Mouse (Mus musculus): ENCODE data around the gene Mrpl17.
"Not testable (repeated sequence)": the region's sequence is repeated elsewhere in the genome, so short reads cannot be mapped to it uniquely, and the experiment has no call there.

Gene Mrpl17

GRCm38 (mm10) chr7:105810877-105811489 lies at the start of gene Mrpl17:
Gene Mrpl17 (minus strand): TSS chr7:105811099.
- peak; percentile 89 for DNase-seq (ENCODE audit: extremely low read depth, low read depth)

GRCm38 (mm10) chr7:105855718-105856560 lies 45.0 kb upstream of the Mrpl17 start:
- DNase-seq (ENCODE audit: extremely low read depth, low read depth), result not testable (repeated sequence)

- no peak for DNase-seq (ENCODE audit: extremely low read depth, low read depth)
Measured at GRCm38 (mm10) chr7:105824281-105824680, 13.4 kb upstream of the Mrpl17 start.

- no peak for DNase-seq (ENCODE audit: extremely low read depth, low read depth)
Measured at GRCm38 (mm10) chr7:105818483-105818882, 7.6 kb upstream of the Mrpl17 start.

- DNase-seq (ENCODE audit: extremely low read depth, low read depth), result no peak
Measured at GRCm38 (mm10) chr7:105816736-105817135, 5.8 kb upstream of the Mrpl17 start.

- DNase-seq (ENCODE audit: extremely low read depth, low read depth), result no peak
Measured at GRCm38 (mm10) chr7:105813326-105813725, 2.4 kb upstream of the Mrpl17 start.

GRCm38 (mm10) chr7:105812566-105812965 lies 1.7 kb upstream of the Mrpl17 start:
- DNase-seq (ENCODE audit: extremely low read depth, low read depth), result no peak

- DNase-seq (ENCODE audit: extremely low read depth, low read depth), result no peak
Measured at GRCm38 (mm10) chr7:105811516-105811915, 617 bp upstream of the Mrpl17 start.

- DNase-seq (ENCODE audit: extremely low read depth, low read depth), result no peak
Measured at GRCm38 (mm10) chr7:105810280-105810876, 521 bp downstream of the Mrpl17 start.

- DNase-seq (ENCODE audit: extremely low read depth, low read depth), result no peak
Measured at GRCm38 (mm10) chr7:105809836-105810235, 1.1 kb downstream of the Mrpl17 start.

- DNase-seq (ENCODE audit: extremely low read depth, low read depth), result no peak
Measured at GRCm38 (mm10) chr7:105808385-105808784, 2.5 kb downstream of the Mrpl17 start.

- no peak for DNase-seq (ENCODE audit: extremely low read depth, low read depth)
Measured at GRCm38 (mm10) chr7:105806716-105807115, 4.2 kb downstream of the Mrpl17 start.

- no peak for DNase-seq (ENCODE audit: extremely low read depth, low read depth)
Measured at GRCm38 (mm10) chr7:105806125-105806524, 4.8 kb downstream of the Mrpl17 start.

GRCm38 (mm10) chr7:105803428-105803827 lies 7.5 kb downstream of the Mrpl17 start:
- DNase-seq (ENCODE audit: extremely low read depth, low read depth), result no peak

- DNase-seq (ENCODE audit: extremely low read depth, low read depth), result no peak
Measured at GRCm38 (mm10) chr7:105802771-105803170, 8.1 kb downstream of the Mrpl17 start.

- DNase-seq (ENCODE audit: extremely low read depth, low read depth), result no peak
Measured at GRCm38 (mm10) chr7:105802312-105802711, 8.6 kb downstream of the Mrpl17 start.

GRCm38 (mm10) chr7:105796972-105797371 lies 13.9 kb downstream of the Mrpl17 start:
- DNase-seq (ENCODE audit: extremely low read depth, low read depth), result no peak

- DNase-seq (ENCODE audit: extremely low read depth, low read depth), result no peak
Measured at GRCm38 (mm10) chr7:105795759-105796366, 15.0 kb downstream of the Mrpl17 start.

GRCm38 (mm10) chr7:105793701-105794100 lies 17.2 kb downstream of the Mrpl17 start:
- DNase-seq (ENCODE audit: extremely low read depth, low read depth), result no peak

- DNase-seq (ENCODE audit: extremely low read depth, low read depth), result no peak
Measured at GRCm38 (mm10) chr7:105791147-105791546, 19.8 kb downstream of the Mrpl17 start.

GRCm38 (mm10) chr7:105787285-105788140 lies 23.4 kb downstream of the Mrpl17 start, which contains the start of gene Dchs1:
Gene Dchs1 (minus strand): TSS chr7:105787654.
- no peak for DNase-seq (ENCODE audit: extremely low read depth, low read depth)

Data from MEL-GATA-1-ER (cell line).